Mouse (Mus musculus): Measurements from ENCODE around the gene Shroom1.

GRCm38 (mm10) chr11:53446183-53446582 is 10.8 kb upstream of the Shroom1 start:
- TF ChIP-seq CTCF (IDR thresholded peaks at IDR 0.05; ENCODE audit: control insufficient read depth, insufficient read depth, insufficient read length) (no peak), FOSL1 (IDR thresholded peaks at IDR 0.05; ENCODE audit: insufficient read depth, low read length, poor library complexity, severe bottlenecking) (no peak), CEBPB (IDR thresholded peaks at IDR 0.05; ENCODE audit: low read depth) (no peak), MAX (IDR thresholded peaks at IDR 0.05) (no peak), MYOG (IDR thresholded peaks at IDR 0.05; ENCODE audit: control insufficient read depth, extremely low read depth, insufficient read length) (no peak), MYOD1 (IDR thresholded peaks at IDR 0.05; ENCODE audit: control insufficient read depth, insufficient read length, low read depth) (no peak), USF1 (IDR thresholded peaks at IDR 0.05; ENCODE audit: low read depth) (no peak)
